Mouse (Mus musculus) hindbrain, embryonic 10.5 days (tissue): Measurements from ENCODE around the gene Dhrs2. TPM values are rescaled to one million over a fixed set of nuclear protein-coding genes. Genes with fewer than 3 reads are reported as not detected.

ENCODE experiments used
- DNase-seq: peaks from one replicate; pipeline ENCODE4 v3.0.0-alpha.2; 2017; ENCODE audit warnings: low spot score
- H3K27ac ChIP-seq: fragments of 300-500 bp; sonication (generic); 2 replicates; pipeline ENCODE4 v1.5.1; 2016; ENCODE audit warnings: mild to moderate bottlenecking, moderate library complexity
- H3K27me3 ChIP-seq: fragments of 300-500 bp; sonication (generic); 2 replicates; pipeline ENCODE4 v1.6.1; 2016; ENCODE audit warnings: mild to moderate bottlenecking; ENCODE audit not compliant: poor library complexity, insufficient read depth, severe bottlenecking
- H3K36me3 ChIP-seq: fragments of 300-500 bp; sonication (generic); 2 replicates; pipeline ENCODE4 v1.6.1; 2016; ENCODE audit warnings: mild to moderate bottlenecking, moderate library complexity
- H3K4me1 ChIP-seq: fragments of 300-500 bp; sonication (generic); replicated peaks from 2 replicates; pipeline ENCODE4 v1.6.1; 2016; ENCODE audit warnings: mild to moderate bottlenecking
- H3K4me3 ChIP-seq: fragments of 300-500 bp; sonication (generic); 2 replicates; pipeline ENCODE4 v1.5.1; 2016; ENCODE audit warnings: mild to moderate bottlenecking, moderate library complexity
- H3K9me3 ChIP-seq: fragments of 300-500 bp; sonication (generic); 2 replicates; pipeline ENCODE4 v1.6.1; 2016; ENCODE audit warnings: mild to moderate bottlenecking, moderate library complexity
- WGBS: fragments of 180-500 bp; shearing (Covaris S2); methylation state at CpG from one replicate; pipeline ENCODE4 v1.1.7; 2016; 5-methylcytosine and 5-hydroxymethylcytosine counted together
- polyA plus RNA-seq: library from polyadenylated mRNA; unstranded; fragments of >200 nt; fragmentation: Nextera tagmentation; extraction: Ambion mirVana; gene quantifications from 2 replicates; pipeline ENCODE4 v1.2.1, GENCODE M21; 2016

The Dhrs2 gene
- polyA plus RNA-seq, result not detected in 2 replicates

DNA sequence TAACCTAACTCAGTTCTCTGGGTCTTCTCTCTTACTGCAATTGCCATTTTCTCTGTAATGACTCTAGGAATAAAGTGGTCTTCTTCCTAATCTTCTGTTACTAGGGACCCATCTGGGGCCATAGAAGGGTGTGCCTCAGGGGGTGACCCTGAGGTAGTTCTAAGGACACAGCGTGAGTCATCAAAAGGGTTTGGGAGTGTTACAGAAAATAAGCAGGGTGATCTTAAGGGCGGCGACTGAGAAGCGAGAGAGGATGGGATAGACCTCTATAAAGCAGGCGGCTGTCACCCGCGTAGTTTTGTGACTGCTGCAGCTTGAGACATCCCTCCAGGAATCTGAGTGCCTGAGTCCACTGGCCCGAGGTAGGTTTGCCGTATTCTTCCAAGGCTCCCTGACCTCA lies at the start of gene Dhrs2:
Gene Dhrs2 (plus strand): TSS at position 301 of the 400 bp plus-strand sequence.
- no peak for DNase-seq
- Histone ChIP-seq H3K36me3 (no peaks in the 10 kb centered on the region), H3K27ac (no peak within 1 kb of the TSS), H3K4me3 (no peak within 1 kb of the TSS), H3K4me1 (no peaks in the 10 kb centered on the region), H3K27me3 (no peaks in the 10 kb centered on the region), H3K9me3 (no peaks in the 10 kb centered on the region)
- WGBS, result 81% methylated on average over 9 of the region's 9 CpGs

DNA sequence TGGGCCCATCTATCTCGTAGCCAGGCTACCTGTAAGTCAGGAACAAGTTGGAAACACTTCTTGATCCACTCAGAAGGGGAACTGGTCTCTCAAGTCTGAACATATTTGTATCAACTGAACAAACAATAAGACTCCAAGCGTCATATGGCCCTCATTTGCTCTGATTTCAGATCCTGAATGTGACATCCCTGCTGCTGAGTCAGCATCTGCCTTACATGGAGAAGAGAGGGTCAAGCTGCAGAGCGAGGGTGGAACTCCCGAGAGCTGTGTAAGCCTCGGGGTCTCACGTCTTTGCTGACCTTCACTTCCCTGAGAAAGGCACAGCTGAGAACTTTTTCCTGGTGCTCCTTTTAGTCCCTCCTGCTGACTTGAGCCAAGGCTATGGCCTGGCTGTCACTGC lies 47.6 kb upstream of the Dhrs2 start:
- Histone ChIP-seq H3K4me3 (no peak overlapping the region), H3K4me1 (0 out of 2 replicates have a peak, but pooled peaks cover 7% of the 10 kb centered on the region), H3K36me3 (no peaks in the 10 kb centered on the region), H3K27me3 (peaks cover 7% of the 10 kb centered on the region; the same call in 1 of the 2 replicates), H3K27ac (no peak overlapping the region), H3K9me3 (no peaks in the 10 kb centered on the region)
- 69% methylated on average over 6 of the region's 6 CpGs for WGBS
- no peak for DNase-seq

GRCm38 (mm10) chr14:55177274-55177673 lies 44.5 kb upstream of the Dhrs2 start:
- no peak overlapping the region for H3K27ac ChIP-seq
- DNase-seq, result peak; percentile 46
- 33% methylated on average over 5 of the region's 5 CpGs for WGBS
- H3K4me3 ChIP-seq, result no peak overlapping the region
- H3K36me3 ChIP-seq, result no peaks in the 10 kb centered on the region
- H3K9me3 ChIP-seq, result no peaks in the 10 kb centered on the region
- H3K4me1 ChIP-seq, result 0 out of 2 replicates have a peak, but pooled peaks cover 7% of the 10 kb centered on the region
- H3K27me3 ChIP-seq, result no peaks in the 10 kb centered on the region

GRCm38 (mm10) chr14:55180951-55181350 lies 40.9 kb upstream of the Dhrs2 start:
- Histone ChIP-seq H3K27me3 (no peaks in the 10 kb centered on the region), H3K9me3 (no peaks in the 10 kb centered on the region), H3K36me3 (no peaks in the 10 kb centered on the region), H3K4me3 (no peak overlapping the region), H3K27ac (no peak overlapping the region), H3K4me1 (0 out of 2 replicates have a peak, but pooled peaks cover 5% of the 10 kb centered on the region)
- WGBS, result 52% methylated on average over 3 of the region's 3 CpGs
- no peak for DNase-seq

DNA sequence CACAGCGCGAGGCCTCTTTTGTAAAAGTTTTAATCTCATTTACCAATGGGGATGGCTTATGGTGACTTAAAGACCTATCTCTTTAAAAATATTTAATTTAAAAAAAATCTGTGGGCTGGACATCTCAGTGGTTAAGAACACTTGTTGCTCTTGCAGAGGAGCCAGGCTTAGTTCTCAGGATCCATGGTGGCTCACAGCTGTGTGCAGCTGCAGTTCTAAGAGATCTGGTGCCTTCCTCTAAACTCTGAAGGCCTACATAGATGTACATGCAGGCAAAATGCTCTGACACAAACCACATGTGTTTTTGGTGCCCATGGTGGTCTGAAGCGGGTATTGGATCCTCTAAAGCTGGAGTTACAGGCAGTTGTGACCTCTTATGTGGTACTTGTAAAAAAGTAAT lies 38.6 kb upstream of the Dhrs2 start:
- no peak for DNase-seq
- WGBS, result 92% methylated on average over 3 of the region's 3 CpGs
- Histone ChIP-seq H3K36me3 (no peaks in the 10 kb centered on the region), H3K27ac (no peak overlapping the region), H3K9me3 (no peaks in the 10 kb centered on the region), H3K4me3 (no peak overlapping the region), H3K4me1 (no peaks in the 10 kb centered on the region), H3K27me3 (peaks cover 1% of the 10 kb centered on the region; the same call in 1 of the 2 replicates)

DNA sequence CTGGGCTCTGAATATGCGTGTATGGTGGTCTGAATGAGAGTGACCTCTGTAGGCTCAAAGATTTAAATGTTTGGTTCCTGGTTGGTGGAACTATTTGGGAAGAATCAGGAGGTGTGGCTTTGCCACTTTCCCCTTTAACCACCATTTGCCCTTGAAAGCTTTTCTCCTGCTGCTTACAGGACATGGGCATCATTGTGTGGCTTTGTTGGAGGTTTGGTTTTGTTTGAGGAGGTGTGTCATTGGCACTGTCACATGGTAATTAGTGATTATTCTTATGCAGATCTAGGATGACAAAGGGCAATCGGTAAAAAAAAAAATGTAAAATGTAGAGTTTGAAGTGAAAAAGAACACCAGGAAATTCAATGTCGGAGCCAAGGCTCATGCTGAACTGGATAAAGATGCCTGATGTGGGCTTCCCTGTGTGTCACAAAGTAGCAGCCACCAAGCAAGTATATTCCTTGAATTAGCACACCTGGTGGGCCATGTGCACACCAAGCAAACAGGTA lies 37.1 kb upstream of the Dhrs2 start:
- no peak overlapping the region for H3K27ac ChIP-seq
- no peak for DNase-seq
- WGBS, result 65% methylated on average over 3 of the region's 3 CpGs
- H3K4me3 ChIP-seq, result no peak overlapping the region
- no peaks in the 10 kb centered on the region for H3K9me3 ChIP-seq
- H3K36me3 ChIP-seq, result no peaks in the 10 kb centered on the region
- H3K27me3 ChIP-seq, result peaks cover 5% of the 10 kb centered on the region; the same call in 1 of the 2 replicates
- H3K4me1 ChIP-seq, result peaks cover 11% of the 10 kb centered on the region

DNA sequence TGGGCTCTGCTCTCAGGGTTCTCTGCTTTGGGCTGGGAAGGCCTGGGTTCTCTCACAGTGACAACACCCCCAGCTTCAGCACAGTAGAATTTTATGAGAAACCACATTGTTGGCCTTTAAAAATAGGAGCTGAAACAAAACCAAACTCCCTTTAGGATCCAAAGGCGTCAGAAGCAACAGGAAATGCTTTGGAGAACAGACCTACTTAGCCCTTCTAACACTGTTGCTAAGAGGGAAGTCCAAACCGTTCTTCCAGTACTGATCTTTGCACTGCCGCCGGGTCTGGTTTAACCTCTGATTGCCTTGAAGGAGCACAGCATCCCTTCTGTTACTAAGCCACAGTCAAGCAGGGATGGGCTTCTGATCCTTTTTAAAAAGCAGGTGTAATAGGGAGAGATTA lies 33.3 kb upstream of the Dhrs2 start:
- Histone ChIP-seq H3K36me3 (no peaks in the 10 kb centered on the region), H3K4me3 (no peak overlapping the region), H3K27me3 (peaks cover 5% of the 10 kb centered on the region; the same call in 1 of the 2 replicates), H3K27ac (no peak overlapping the region), H3K9me3 (no peaks in the 10 kb centered on the region), H3K4me1 (peaks cover 15% of the 10 kb centered on the region)
- 44% methylated on average over 4 of the region's 4 CpGs for WGBS
- no peak for DNase-seq

DNA sequence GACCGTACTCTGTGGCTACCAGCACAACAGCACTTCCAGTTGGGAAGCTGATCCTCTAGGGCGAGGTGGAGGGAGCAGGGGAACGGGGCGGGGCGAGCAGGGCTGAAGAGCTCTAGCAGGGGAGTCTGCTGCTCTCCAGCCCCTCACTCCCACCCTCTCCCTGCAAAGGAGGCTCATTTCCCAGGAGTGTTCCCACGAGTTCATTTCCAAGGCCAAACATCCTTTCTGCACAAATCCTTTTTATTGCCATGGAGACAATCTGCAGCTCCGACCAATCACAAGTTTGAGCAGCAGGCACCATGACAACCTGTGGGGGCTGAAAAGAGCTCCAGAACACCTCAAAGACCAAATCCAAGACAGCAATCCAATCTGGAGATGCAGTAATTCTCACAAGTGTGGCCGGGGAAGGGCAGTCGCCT lies 32.4 kb upstream of the Dhrs2 start:
- Histone ChIP-seq H3K27ac (peak overlapping the region; percentile 53; the same call in 1 of the 2 replicates), H3K4me1 (peaks cover 24% of the 10 kb centered on the region), H3K4me3 (no peak overlapping the region), H3K9me3 (no peaks in the 10 kb centered on the region), H3K36me3 (no peaks in the 10 kb centered on the region), H3K27me3 (peaks cover 5% of the 10 kb centered on the region; the same call in 1 of the 2 replicates)
- peak; percentile 23 for DNase-seq
- WGBS, result 37% methylated on average over 9 of the region's 9 CpGs

DNA sequence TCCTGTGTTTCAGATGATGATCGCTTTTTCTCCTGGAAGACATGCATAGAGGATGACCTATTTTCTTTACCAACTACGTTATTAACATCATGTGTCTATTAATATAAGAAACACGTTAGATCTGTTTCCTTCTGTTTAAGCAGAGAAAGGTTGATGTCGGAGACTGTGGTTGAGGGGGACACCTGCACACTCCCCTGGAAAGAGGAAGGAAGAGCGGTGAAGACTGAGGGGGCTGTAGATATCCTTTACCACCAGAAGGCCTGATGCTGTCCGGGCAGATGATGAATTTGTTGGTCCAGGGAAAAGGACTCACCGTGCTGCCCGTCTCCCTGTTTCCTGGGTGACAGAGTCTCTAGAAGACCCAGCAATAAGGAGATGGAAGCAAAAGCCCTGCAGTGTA lies 28.5 kb upstream of the Dhrs2 start:
- Histone ChIP-seq H3K27me3 (peaks cover 3% of the 10 kb centered on the region; the same call in 1 of the 2 replicates), H3K4me3 (no peak overlapping the region), H3K27ac (no peak overlapping the region), H3K9me3 (no peaks in the 10 kb centered on the region), H3K36me3 (no peaks in the 10 kb centered on the region), H3K4me1 (peaks cover 29% of the 10 kb centered on the region)
- DNase-seq, result no peak
- 94% methylated on average over 8 of the region's 8 CpGs for WGBS

- H3K4me3 ChIP-seq, result no peak overlapping the region
- H3K9me3 ChIP-seq, result no peaks in the 10 kb centered on the region
- no peaks in the 10 kb centered on the region for H3K27me3 ChIP-seq
- H3K36me3 ChIP-seq, result no peaks in the 10 kb centered on the region
- WGBS, result 71% methylated on average over 14 of the region's 14 CpGs
- peaks cover 24% of the 10 kb centered on the region for H3K4me1 ChIP-seq
- peak; percentile 44 for DNase-seq
- no peak overlapping the region for H3K27ac ChIP-seq
Observed at GRCm38 (mm10) chr14:55193876-55194635, 27.8 kb upstream of the Dhrs2 start.

GRCm38 (mm10) chr14:55194786-55195185 lies 27.0 kb upstream of the Dhrs2 start:
- H3K4me3 ChIP-seq, result no peak overlapping the region
- no peak for DNase-seq
- H3K36me3 ChIP-seq, result no peaks in the 10 kb centered on the region
- H3K27me3 ChIP-seq, result no peaks in the 10 kb centered on the region
- H3K4me1 ChIP-seq, result peaks cover 17% of the 10 kb centered on the region
- WGBS, result 55% methylated on average over 6 of the region's 6 CpGs
- no peaks in the 10 kb centered on the region for H3K9me3 ChIP-seq
- H3K27ac ChIP-seq, result no peak overlapping the region

- DNase-seq, result no peak
- no peaks in the 10 kb centered on the region for H3K36me3 ChIP-seq
- H3K4me3 ChIP-seq, result no peak overlapping the region
- no peaks in the 10 kb centered on the region for H3K9me3 ChIP-seq
- H3K27ac ChIP-seq, result no peak overlapping the region
- no peaks in the 10 kb centered on the region for H3K27me3 ChIP-seq
- H3K4me1 ChIP-seq, result peaks cover 14% of the 10 kb centered on the region
- 66% methylated on average over 2 of the region's 2 CpGs for WGBS
Observed at GRCm38 (mm10) chr14:55197121-55197520, 24.7 kb upstream of the Dhrs2 start.

DNA sequence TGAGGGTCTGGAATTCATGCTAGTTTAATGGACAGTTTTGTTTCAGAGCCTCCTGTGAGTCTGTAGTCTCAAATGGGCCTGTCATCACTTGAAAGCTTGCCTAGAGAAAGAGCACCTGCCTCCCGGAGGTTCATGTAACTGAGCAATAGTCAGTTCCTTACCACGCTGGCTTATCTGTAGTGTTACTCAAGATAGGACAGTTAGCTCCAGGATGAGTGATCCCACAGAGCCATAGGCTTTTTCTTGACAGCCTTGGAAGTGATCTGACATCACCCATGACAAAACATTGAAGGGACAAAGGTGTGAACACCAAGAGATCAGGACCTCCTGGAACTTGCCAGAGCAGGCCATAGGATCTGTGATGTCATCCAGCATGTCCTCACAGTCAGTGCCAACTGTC lies 23.6 kb upstream of the Dhrs2 start:
- H3K27me3 ChIP-seq, result no peaks in the 10 kb centered on the region
- H3K4me3 ChIP-seq, result no peak overlapping the region
- no peaks in the 10 kb centered on the region for H3K9me3 ChIP-seq
- no peak for DNase-seq
- no peak overlapping the region for H3K27ac ChIP-seq
- no peaks in the 10 kb centered on the region for H3K36me3 ChIP-seq
- WGBS, result 92% methylated on average over 2 of the region's 2 CpGs
- peaks cover 14% of the 10 kb centered on the region for H3K4me1 ChIP-seq
